Mouse (Mus musculus) forebrain, embryonic 12.5 days (tissue): ENCODE measurements at regions not wholly inside any gene's neighbourhood (a gene's known extent, or its start where the extent isn't known, plus 50 kb on each side); places are given as distances from the start of the nearest gene placed in this dataset.
"Not testable (repeated sequence)": the region's sequence is repeated elsewhere in the genome, so short reads cannot be mapped to it uniquely, and the experiment has no call there.

Source experiments
- ATAC-seq: fragments of 200-750 bp; cut with Nextera tagmentation; 2 replicates; pipeline ENCODE4 v1.8.0; 2017; ENCODE audit warnings: moderate TSS enrichment; ENCODE audit not compliant: low FRiP score
- H3K27ac ChIP-seq: fragments of 300-500 bp; sonication (generic); 2 replicates; pipeline ENCODE4 v1.5.1; 2016; ENCODE audit warnings: mild to moderate bottlenecking
- H3K27me3 ChIP-seq: fragments of 300-500 bp; sonication (generic); 2 replicates; pipeline ENCODE4 v1.6.1; 2016; ENCODE audit warnings: mild to moderate bottlenecking
- H3K36me3 ChIP-seq: fragments of 300-500 bp; sonication (generic); replicated peaks from 2 replicates; pipeline ENCODE4 v1.6.1; 2016; ENCODE audit warnings: mild to moderate bottlenecking
- H3K4me1 ChIP-seq: fragments of 300-500 bp; sonication (generic); 2 replicates; pipeline ENCODE4 v1.6.1; 2016
- H3K4me2 ChIP-seq: fragments of 300-500 bp; sonication (generic); 2 replicates; pipeline ENCODE4 v1.6.1; 2016; ENCODE audit warnings: mild to moderate bottlenecking, moderate library complexity
- H3K4me3 ChIP-seq: fragments of 300-500 bp; sonication (generic); replicated peaks from 2 replicates; pipeline ENCODE4 v1.5.1; 2016; ENCODE audit warnings: mild to moderate bottlenecking
- H3K9ac ChIP-seq: fragments of 300-500 bp; sonication (generic); 2 replicates; pipeline ENCODE4 v1.6.1; 2016; ENCODE audit warnings: mild to moderate bottlenecking
- H3K9me3 ChIP-seq: fragments of 300-500 bp; sonication (generic); 2 replicates; pipeline ENCODE4 v1.6.1; 2016
- WGBS: fragments of 180-500 bp; shearing (Covaris S2); methylation state at CpG from one replicate; pipeline ENCODE4 v1.1.7; 2016; 5-methylcytosine and 5-hydroxymethylcytosine counted together

DNA sequence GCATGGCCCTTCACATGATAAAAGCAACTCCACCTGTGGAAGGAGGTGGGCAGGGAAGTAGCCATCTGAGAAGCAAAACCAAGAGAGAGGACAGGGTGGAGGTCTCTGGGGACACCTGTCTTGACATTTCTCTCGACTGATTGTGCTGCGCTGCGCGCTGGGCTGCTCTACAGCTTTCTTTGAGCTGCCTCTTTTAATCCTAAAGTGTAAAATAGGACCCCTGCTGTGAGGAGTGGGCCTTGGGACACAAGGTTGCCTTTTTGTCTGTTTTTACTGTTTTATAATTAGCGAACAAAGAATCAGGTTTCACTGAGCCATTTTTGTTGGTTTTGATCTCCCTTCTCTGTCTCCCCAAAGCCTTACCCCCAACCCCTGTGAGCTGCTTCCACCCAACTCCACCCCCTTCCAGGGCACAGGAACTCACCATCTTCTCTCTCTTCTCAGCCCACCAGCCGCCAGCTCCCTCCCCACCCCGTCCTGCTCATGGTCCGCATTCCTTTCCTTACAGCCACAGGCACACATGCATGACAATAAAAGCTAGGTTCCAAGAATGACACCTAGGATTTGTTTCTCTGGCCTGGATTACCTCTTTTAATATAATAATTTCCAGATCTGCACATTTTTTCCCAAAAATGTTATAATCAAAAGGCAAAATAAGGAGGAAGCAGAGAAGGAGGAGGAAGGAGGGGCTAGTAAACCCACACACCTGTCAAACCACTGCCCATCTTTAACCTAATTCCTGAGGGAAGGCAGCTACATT is 57.3 kb downstream of the Cbln4 start:
- 6% methylated on average over 8 of the region's 8 CpGs for WGBS
- no peak overlapping the region for H3K4me3 ChIP-seq

DNA sequence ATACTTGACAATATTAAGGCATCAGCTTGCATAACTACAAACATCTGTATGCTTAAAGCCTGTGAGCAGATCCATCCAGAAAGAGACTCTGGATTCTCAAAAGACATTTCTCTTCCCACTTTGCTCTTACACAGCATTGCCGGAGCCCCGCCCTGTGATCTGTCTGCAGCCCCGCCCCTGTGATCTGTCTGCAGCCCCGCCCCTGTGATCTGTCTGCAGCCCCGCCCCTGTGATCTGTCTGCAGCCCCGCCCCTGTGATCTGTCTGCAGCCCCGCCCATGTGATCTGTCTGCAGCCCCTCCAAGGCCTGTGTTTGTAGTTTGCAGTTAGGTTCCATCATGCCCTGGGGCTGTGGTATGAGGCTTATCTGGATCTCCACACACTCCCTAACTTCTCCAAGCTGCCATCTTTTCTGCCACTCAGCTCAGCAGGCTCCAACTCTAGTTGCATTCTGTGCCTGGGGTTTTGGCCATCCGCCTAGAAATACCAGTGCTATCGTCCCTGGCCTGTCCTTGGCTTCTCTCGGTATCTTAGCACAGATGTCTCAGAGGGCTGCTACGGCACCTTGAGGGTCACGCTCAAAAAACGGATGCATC is 73.9 kb downstream of the Cbln4 start:
- 82% methylated on average over 12 of the region's 13 CpGs for WGBS

More for the DNA sequence above, 57.3 kb downstream of the Cbln4 start:
- 0 out of 2 replicates have a peak, but pooled peaks have one; percentile 41 for ATAC-seq
- H3K36me3 ChIP-seq: no peaks in the 10 kb centered on the region
- no peak overlapping the region for H3K9ac ChIP-seq
- H3K4me2 ChIP-seq: no peak overlapping the region
- peaks cover 18% of the 10 kb centered on the region for H3K4me1 ChIP-seq
- H3K9me3 ChIP-seq: no peaks in the 10 kb centered on the region
- H3K27ac ChIP-seq: no peak overlapping the region
- peaks cover 16% of the 10 kb centered on the region; the same call in 1 of the 2 replicates for H3K27me3 ChIP-seq

DNA sequence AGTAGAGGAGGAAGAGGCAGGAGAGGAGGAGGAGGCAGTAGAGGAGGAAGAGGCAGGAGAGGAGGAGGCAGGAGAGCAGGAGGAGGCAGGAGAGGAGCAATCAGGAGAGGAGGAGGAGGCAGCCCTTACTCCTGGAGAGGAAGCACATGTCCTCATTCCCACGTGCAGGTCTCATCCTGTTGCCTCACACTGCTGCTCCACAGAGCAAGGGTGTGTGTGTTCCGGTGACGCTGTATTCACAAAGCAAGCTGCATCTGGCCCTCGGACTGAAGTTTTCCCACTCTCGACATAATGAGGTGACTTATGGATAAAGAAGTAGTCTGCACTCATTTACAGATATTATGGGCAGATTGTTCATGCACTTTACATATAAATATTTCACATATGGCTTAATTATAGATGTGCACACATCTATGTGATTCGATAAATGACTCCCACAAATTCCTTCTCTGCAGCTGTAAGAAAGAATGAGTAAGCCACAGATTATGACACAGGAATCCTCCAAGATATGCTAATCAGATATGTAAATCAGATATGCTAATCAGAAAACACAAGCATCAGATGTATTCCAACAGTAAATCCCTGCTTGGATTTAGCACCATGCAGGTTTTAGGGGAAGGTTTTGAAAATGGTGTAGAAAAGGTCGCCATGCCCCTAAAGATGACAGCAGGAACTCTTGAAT is 96.6 kb downstream of the Cbln4 start:
- H3K4me3 ChIP-seq: no peak overlapping the region
- no peaks in the 10 kb centered on the region for H3K9me3 ChIP-seq
- H3K9ac ChIP-seq: no peak overlapping the region
- no peak overlapping the region for H3K4me2 ChIP-seq
- 62% methylated on average over 7 of the region's 7 CpGs for WGBS
- no peaks in the 10 kb centered on the region for H3K27me3 ChIP-seq
- H3K36me3 ChIP-seq: no peaks in the 10 kb centered on the region
- ATAC-seq: no peak
- no peak overlapping the region for H3K27ac ChIP-seq
- no peaks in the 10 kb centered on the region for H3K4me1 ChIP-seq

More for the DNA sequence above, 73.9 kb downstream of the Cbln4 start:
- no peaks in the 10 kb centered on the region for H3K4me1 ChIP-seq
- H3K27me3 ChIP-seq: no peaks in the 10 kb centered on the region
- no peaks in the 10 kb centered on the region for H3K9me3 ChIP-seq
- H3K36me3 ChIP-seq: no peaks in the 10 kb centered on the region
- H3K4me2 ChIP-seq: no peak overlapping the region
- ATAC-seq: no peak
- H3K4me3 ChIP-seq: no peak overlapping the region
- no peak overlapping the region for H3K9ac ChIP-seq
- H3K27ac ChIP-seq: no peak overlapping the region

DNA sequence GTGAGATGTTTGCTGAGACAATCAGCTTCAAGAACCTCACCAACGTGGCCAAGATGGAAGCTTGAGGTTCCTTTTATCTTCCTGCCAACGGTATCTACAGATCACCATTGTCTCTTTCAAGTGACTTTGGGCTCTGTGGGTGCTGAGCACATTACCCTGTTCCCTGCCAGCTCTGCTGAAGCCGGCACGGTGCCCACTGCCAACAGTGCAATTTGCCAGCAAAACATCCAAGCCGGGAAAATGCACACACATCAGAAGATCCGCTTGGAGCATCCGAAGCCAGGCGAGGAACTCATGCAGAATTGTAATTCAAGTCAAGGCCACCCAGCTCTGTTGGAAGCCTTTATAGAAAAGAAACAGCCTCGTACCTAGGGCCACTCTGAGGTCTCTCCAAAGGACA is 100.6 kb downstream of the Cbln4 start:
- no peaks in the 10 kb centered on the region for H3K27me3 ChIP-seq
- H3K9me3 ChIP-seq: no peaks in the 10 kb centered on the region
- no peak overlapping the region for H3K9ac ChIP-seq
- H3K36me3 ChIP-seq: no peaks in the 10 kb centered on the region
- no peaks in the 10 kb centered on the region for H3K4me1 ChIP-seq
- no peak for ATAC-seq
- no peak overlapping the region for H3K4me2 ChIP-seq
- H3K27ac ChIP-seq: no peak overlapping the region
- H3K4me3 ChIP-seq: no peak overlapping the region
- WGBS: 86% methylated on average over 9 of the region's 9 CpGs

DNA sequence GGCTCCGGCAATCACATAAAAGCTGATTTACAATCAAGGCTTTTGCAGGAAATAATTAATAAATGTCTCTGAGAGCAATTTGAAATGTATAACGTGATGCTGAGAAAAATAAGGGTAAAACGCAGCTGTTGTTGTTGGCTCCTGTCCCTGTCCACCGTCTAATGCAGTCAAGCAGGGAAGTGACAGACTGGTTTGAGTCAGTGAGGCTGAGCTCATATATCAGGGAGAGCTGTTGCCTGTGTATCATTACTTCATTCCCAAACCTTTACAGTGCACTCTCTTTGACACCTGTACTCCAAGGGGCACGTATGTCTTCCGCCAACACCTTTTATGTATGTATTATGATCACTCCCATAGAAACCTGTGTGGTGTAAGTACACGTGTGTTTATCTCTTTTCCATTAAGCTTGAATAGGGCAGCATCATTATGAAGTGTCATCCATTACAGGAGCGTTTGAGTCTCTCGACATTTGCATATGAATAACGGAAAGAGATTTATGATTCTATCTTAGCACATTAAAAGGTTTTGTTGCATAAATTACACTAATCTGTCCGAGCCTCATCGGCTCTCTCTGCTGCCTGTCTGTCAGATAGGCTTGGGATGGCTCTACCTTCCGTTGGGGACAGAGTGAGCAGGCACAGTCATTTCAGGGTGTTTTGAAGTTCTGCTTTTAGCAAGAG is 107.5 kb downstream of the Cbln4 start:
- WGBS: 68% methylated on average over 13 of the region's 13 CpGs
- H3K27ac ChIP-seq: no peak overlapping the region
- H3K9me3 ChIP-seq: no peaks in the 10 kb centered on the region
- no peaks in the 10 kb centered on the region for H3K27me3 ChIP-seq
- H3K9ac ChIP-seq: no peak overlapping the region
- no peaks in the 10 kb centered on the region for H3K36me3 ChIP-seq
- peaks cover 2% of the 10 kb centered on the region; the same call in 1 of the 2 replicates for H3K4me1 ChIP-seq
- H3K4me3 ChIP-seq: no peak overlapping the region
- H3K4me2 ChIP-seq: no peak overlapping the region
- ATAC-seq: peak; percentile 49; the same call in 1 of the 2 replicates

DNA sequence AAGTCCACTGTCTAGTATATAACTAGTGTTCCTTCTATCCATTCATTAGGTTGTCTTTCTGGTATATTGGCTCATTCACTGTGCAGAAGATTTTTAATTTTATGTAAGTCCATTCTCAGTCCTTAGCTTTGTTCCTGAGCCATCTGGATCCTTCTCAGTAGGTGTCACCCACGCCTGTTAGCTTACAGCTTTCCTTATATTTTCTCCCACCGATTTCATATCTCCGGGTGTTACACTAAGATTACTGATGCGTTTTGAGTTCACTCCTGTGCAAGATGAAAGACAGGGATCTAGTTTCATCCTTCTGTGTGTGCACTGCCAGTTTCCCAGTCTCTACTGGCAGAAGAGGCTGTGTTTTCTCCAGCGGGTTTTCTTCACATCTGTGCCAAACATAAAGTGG is 122.3 kb downstream of the Cbln4 start:
- H3K4me2 ChIP-seq: no peak overlapping the region
- no peak overlapping the region for H3K4me3 ChIP-seq
- H3K4me1 ChIP-seq: no peaks in the 10 kb centered on the region
- H3K9me3 ChIP-seq: 0 out of 2 replicates have a peak, but pooled peaks cover 6% of the 10 kb centered on the region
- no peak overlapping the region for H3K27ac ChIP-seq
- H3K27me3 ChIP-seq: no peaks in the 10 kb centered on the region
- ATAC-seq: no peak
- H3K9ac ChIP-seq: no peak overlapping the region
- WGBS: 90% methylated on average over 5 of the region's 5 CpGs
- H3K36me3 ChIP-seq: no peaks in the 10 kb centered on the region

DNA sequence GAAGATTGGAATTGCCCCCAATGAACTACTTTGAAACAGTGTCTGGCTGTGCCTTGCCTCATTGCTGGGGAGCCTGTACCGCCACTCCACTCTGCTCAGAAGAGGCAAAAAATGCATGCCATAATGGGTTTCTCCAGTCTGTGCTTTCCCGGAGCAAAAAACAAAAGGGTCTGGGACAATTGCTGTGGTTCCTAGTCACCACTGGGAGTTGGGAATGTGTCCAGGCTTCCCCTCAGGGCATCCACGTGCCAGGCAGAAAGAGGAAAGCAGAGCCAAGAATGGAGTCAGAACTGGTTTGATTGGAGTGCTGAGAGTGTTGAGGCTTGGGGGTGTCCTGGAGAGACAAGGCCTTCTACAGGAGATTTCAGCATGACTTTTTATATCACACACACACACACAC is 156.0 kb downstream of the Cbln4 start:
- no peak overlapping the region for H3K4me3 ChIP-seq
- no peaks in the 10 kb centered on the region for H3K36me3 ChIP-seq
- no peaks in the 10 kb centered on the region for H3K4me1 ChIP-seq
- H3K9me3 ChIP-seq: no peaks in the 10 kb centered on the region
- 80% methylated on average over 3 of the region's 3 CpGs for WGBS
- H3K27me3 ChIP-seq: no peaks in the 10 kb centered on the region
- no peak for ATAC-seq
- H3K4me2 ChIP-seq: no peak overlapping the region
- H3K27ac ChIP-seq: no peak overlapping the region
- H3K9ac ChIP-seq: no peak overlapping the region

DNA sequence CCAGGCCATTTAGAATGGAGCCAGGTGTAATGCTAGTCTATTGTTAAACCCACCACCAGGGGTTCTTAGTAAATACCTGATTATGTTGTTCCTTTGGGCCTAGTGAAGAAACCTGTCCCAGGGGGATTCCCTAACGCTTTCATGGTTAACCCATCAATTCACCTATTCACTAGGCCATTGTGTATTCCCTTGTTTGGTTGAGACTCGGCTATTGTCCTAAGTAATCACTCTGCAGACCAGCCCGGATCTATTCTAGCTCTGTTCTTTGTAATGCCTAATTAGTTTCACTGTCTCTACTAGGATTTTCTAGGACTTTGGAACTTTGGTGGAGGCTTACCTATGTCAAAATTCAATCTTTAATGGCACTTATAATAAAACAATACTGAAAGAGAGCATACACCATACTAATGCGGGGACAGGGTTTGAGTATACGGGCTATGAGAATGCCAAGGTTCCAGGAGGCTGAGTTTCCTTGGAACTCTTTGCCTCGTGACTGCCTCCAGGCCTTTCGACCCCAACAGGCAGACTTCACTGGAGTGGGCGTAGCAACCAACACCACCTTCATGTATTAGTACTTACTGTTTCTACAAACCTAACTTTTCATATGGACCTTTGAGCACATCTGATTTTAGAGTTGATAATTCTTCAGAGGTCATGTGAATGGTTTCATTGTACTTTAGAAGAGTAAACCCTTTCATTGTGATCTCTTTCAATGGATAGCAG is 163.9 kb downstream of the Cbln4 start:
- H3K4me3 ChIP-seq, H3K9me3 ChIP-seq, H3K27ac ChIP-seq, H3K27me3 ChIP-seq, H3K36me3 ChIP-seq, H3K9ac ChIP-seq, ATAC-seq, H3K4me1 ChIP-seq, H3K4me2 ChIP-seq: not testable (repeated sequence)
- 69% methylated on average over 8 of the region's 8 CpGs for WGBS

DNA sequence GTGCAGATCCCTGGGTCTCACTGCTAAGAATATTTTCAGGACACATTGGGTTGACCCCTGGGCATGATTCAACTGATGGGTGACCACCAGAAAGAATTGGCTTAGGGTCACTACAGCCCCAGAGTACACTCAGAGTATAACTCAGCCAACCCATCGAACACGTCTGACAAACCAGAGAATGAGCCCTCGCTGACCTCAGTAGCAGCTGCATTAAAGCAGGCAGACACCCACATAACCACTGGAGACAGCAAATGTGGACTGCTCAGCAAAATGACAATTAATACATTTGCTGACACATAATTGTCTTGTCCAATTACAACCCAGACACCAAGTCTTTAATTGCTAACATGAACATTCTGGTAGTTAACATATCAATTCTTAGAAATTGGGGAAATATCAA is 175.7 kb downstream of the Cbln4 start:
- Histone ChIP-seq H3K9ac (no peak overlapping the region), H3K36me3 (no peaks in the 10 kb centered on the region), H3K4me3 (no peak overlapping the region), H3K9me3 (0 out of 2 replicates have a peak, but pooled peaks cover 4% of the 10 kb centered on the region), H3K27ac (no peak overlapping the region), H3K4me1 (no peaks in the 10 kb centered on the region; the same call in 1 of the 2 replicates), H3K27me3 (no peaks in the 10 kb centered on the region), H3K4me2 (no peak overlapping the region)
- WGBS: 95% methylated on average over 3 of the region's 3 CpGs
- no peak for ATAC-seq

DNA sequence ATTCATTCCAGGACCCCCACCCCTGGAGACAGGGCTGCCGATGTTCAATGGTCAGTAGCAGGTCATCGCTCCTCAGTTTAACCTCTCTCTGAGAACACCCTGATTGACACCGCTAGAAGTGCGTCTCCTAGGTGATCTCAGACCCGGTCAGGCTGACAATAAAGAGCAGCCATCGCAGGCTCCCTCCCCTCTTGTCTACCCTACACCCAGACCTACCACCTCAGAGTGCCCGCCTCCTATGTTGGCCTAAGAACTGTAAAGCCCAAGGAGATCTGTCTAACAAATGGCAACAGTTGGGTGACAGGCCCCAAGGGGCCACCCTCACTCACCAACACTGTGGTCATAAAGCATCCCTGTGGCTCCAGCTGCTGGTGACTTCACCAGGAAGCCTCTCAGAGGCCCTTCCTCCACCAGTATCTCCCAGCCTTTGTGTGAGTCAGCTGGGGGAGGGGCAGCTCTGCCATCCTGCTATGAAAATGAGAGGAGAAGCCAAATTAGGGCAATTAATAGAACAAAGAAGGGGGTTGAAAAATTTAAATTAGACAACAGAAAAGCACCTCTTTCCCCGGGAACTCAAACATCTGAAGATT is 178.8 kb downstream of the Cbln4 start:
- 0 out of 2 replicates have a peak, but pooled peaks cover 4% of the 10 kb centered on the region for H3K9me3 ChIP-seq
- H3K4me3 ChIP-seq: no peak overlapping the region
- no peak overlapping the region for H3K4me2 ChIP-seq
- H3K27me3 ChIP-seq: peaks cover 3% of the 10 kb centered on the region; the same call in 1 of the 2 replicates
- H3K27ac ChIP-seq: no peak overlapping the region
- no peaks in the 10 kb centered on the region; the same call in 1 of the 2 replicates for H3K4me1 ChIP-seq
- no peaks in the 10 kb centered on the region for H3K36me3 ChIP-seq
- ATAC-seq: peak; percentile 57
- 81% methylated on average over 8 of the region's 8 CpGs for WGBS
- H3K9ac ChIP-seq: no peak overlapping the region

DNA sequence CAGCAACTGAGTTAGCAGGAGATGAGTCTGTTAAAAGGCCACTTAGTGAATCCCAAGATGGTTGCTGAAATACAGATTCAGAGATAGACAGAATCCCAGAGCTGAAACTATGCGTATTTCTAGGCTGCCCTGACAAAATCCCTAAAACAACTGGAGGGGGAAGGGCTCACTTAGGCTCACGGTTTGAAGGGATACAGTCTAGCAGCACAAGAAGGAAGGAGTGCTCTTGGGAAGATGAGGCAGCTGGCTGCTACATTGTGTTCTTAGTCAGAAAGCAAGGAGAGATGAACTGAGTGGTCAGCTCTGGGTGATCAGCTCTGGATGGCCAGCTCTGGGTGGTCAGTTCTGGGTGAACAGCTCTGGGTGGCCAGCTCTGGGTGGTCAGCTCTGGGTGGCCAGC is 180.6 kb downstream of the Cbln4 start:
- Histone ChIP-seq H3K36me3 (no peaks in the 10 kb centered on the region), H3K4me1 (no peaks in the 10 kb centered on the region; the same call in 1 of the 2 replicates), H3K4me3 (no peak overlapping the region), H3K4me2 (no peak overlapping the region), H3K9me3 (0 out of 2 replicates have a peak, but pooled peaks cover 4% of the 10 kb centered on the region), H3K27me3 (peaks cover 3% of the 10 kb centered on the region; the same call in 1 of the 2 replicates), H3K27ac (no peak overlapping the region), H3K9ac (no peak overlapping the region)
- 93% methylated on average over 2 of the region's 2 CpGs for WGBS
- no peak for ATAC-seq
